Mouse (Mus musculus): ENCODE data around the gene Tmem86b.

GRCm38 (mm10) chr7:4658912-4659551 is 27.8 kb upstream of the Tmem86b start, which contains the start of gene Ppp6r1:
- peak; percentile 80 for TF ChIP-seq POLR2A (IDR thresholded peaks at IDR 0.05; ENCODE audit: borderline replicate concordance, extremely low read depth, insufficient read depth, insufficient read length, poor library complexity, severe bottlenecking)
- TF ChIP-seq CTCF (IDR thresholded peaks at IDR 0.05; ENCODE audit: borderline replicate concordance, extremely low read depth, insufficient read depth, insufficient read length) = peak; percentile 50

Measured in brain, embryonic 14.5 days (tissue).